Mouse (Mus musculus) lung, adult 2 months (tissue): ENCODE measurements around the gene Plekhh3.

Source experiments
- CTCF ChIP-seq: fragments of 200-500 bp; IDR thresholded peaks from 2 replicates; pipeline ENCODE4 v1.5.1; 2011; ENCODE audit warnings: mild to moderate bottlenecking, low read length, control low read depth; ENCODE audit not compliant: insufficient read depth
- POLR2A ChIP-seq: fragments of 200-500 bp; IDR thresholded peaks from 2 replicates; pipeline ENCODE4 v1.6.1; 2011; ENCODE audit warnings: low read depth, mild to moderate bottlenecking, control low read depth, low read length, borderline replicate concordance; ENCODE audit errors: extremely low read depth

GRCm38 (mm10) chr11:101184984-101185383 is 13.8 kb upstream of the Plekhh3 start:
- TF ChIP-seq CTCF (no peak), POLR2A (no peak)
